Mouse (Mus musculus) adrenal gland (tissue): Measurements from ENCODE around the gene Bphl.

ENCODE experiments used
- intact Hi-C: fragments of 180-260 bp; cut with DNase I; formaldehyde crosslinking; loops from one replicate; pipeline ENCODE4 v1.15.1; 2025

Bphl gene

GRCm38 (mm10) chr13:34118816-34119215 lies 81.4 kb downstream of the Bphl start:
- intact Hi-C loops: no loop called here

DNA sequence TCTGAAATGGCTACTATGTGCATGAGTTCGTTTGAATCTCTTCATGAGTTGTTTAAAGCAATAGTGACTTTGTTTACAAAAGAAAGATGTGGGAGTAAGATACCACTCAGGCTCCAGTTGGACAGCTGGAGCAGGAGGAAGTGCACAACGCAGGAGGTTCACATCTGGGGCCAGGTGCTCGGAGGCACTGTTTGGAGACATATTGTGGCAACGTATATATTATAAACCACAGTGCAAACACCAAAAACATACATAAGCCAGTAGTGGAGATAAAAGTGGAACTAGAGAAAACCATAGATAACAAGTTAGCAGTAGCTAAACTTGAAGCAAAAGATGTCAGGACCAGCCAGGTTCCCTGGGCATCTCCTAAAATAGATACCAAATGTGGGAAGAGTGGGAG lies 82.0 kb downstream of the Bphl start:
- intact Hi-C loops: no loop called here

GRCm38 (mm10) chr13:34120536-34120935 lies 83.1 kb downstream of the Bphl start:
- intact Hi-C loops: no loop called here
